Mouse (Mus musculus) frontal cortex, postnatal 25 days (tissue): ENCODE results near the gene Prg3.
A peak's percentile ranks its signal among the peaks of the same experiment; 100 is the strongest.

Source experiments
- DNase-seq, 2 experiments: peaks; one replicate each; pipeline ENCODE4 v3.0.0; 2022; ENCODE audit warnings: low spot score in 2 of 2

Gene Prg3

GRCm38 (mm10) chr2:84987930-84988329 is at the start of gene Prg3:
Gene Prg3, plus strand, starts transcription at chr2:84988215.
- no peak for DNase-seq

DNA sequence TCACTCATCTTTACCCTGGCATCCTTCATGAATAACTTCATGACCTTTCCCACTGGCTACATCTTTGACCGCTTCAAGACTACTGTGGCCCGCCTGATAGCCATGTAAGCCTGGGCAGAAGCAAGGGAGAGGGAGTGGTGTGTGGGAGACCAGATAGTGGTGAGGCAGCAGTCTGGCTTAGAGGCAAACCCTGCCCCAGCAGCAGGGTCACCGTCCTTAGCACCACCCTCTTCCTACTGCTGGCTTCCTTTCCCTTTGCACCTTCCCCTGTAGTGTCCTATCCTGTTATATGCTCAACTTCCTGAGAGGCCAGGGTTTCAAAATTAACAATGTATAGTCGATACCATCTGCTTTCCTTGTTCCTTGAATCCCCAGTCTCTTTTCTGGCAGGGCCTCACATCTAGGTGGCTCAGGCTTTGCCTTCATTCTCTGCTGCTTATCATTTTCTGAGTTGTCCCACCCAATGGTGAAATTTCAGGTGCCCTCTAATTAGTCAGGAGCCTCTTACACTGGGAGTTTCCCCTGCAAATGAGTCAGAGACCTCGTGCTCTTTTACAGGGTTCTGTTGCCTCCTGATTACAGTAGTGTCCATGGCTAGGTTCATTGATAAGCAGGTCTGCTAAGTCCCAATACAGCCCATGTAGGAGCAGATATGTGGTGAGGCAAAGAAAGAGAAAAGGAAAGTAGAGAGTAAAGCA is 49.6 kb upstream of the Prg3 start:
- no peak for DNase-seq

DNA sequence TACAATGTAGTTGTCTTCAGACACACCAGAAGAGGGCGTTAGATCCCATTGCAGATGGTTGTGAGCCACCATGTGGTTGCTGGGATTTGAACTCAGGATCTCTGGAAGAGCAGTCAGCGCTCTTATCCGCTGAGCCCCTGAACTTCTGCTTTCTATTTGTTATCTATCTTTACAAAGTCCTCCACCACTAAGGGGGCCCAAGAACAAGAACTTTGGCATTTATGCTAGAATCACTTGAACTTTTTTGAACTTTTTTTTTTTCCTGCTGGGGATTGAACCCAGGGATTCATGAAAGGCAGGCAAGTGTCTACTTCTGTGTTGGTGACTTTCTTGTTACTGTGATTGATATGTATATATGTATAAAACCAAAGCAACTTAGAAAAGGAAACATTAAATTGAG is 48.7 kb upstream of the Prg3 start:
- DNase-seq: no peak

- DNase-seq: no peak
These were observed 48.3 kb upstream of the Prg3 start for GRCm38 (mm10) chr2:84939711-84940110.

DNA sequence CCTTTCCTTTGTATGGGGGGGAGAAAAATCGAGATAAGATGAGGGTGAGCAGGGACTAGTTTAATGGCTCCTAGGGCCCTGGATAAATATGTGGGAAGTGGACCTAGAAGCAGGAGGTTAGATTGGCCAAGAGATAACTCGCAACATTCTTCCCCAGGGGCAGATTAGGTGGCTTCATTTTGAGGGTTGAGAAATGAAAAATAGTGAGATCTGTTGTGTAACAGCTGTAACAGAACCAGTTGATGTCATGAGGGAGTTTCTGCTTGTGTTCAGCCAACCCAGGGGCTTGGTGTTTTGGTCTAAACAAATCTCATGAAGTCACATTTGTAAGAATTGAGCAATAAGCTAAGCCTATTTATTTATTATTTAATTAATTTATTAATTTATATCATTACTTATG is 46.7 kb upstream of the Prg3 start:
- DNase-seq: no peak

GRCm38 (mm10) chr2:84941795-84942194 is 46.2 kb upstream of the Prg3 start:
- no peak for DNase-seq

GRCm38 (mm10) chr2:84947154-84947771 is 40.8 kb upstream of the Prg3 start:
- DNase-seq: no peak

- DNase-seq: no peak
These were observed 39.8 kb upstream of the Prg3 start for GRCm38 (mm10) chr2:84948252-84948651.

DNA sequence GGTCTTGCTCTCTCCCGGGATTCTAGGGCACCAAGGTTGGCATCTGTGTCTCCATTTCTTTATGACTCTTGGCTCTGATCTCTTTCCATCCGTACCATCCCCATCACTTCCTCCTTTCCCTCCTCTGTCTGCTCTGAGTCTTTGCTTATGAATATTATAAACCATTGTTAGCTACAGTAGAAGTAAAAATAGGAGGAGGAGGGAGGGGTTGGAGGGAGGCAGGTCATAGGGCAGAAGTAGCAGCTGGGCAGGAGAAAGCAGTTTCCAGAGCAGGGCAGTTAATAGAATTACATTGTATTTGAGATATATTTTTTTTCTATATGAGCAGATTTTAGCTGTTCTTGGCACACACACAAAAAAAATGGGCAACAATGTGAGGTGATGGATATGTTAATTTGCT is 39.3 kb upstream of the Prg3 start:
- no peak for DNase-seq

DNA sequence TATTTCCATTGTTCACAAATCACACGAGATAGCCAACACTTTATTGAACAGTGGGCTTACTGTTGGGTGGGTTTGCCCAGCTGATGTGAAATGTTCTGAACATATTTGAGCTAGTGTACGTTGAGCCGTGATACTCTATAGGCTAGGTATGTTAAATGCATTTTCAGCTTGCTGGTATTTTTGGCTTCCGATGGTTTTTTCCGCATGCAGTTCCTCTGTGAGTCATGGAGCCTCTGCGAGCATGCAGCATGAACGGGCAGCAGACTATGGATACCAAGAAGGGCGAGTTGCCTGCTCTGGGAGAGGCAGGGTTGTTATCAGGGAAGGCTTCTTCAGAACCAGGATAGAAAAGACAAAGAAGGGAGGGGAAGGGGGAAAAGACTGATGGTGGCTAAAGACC is 37.0 kb upstream of the Prg3 start:
- DNase-seq: no peak

DNA sequence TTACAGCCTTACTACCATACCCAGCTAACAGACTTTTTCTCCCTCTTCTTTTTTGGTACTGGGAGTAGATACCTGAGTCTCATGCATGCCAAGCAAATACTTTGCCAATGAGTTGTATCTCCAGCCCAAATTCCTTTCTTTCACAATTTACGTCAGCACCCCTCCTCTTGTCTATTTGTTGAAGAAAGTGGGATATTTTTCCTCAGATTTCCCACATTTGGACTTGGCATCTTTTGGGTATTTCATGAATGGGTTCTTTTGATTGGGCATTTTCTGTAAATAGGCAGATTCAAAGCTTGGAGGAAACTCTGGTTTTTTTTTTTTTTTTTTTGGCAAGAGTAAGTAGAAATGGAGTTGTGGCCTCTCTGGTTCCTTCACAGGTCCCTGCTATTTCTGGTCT is 35.8 kb upstream of the Prg3 start:
- DNase-seq: no peak

DNA sequence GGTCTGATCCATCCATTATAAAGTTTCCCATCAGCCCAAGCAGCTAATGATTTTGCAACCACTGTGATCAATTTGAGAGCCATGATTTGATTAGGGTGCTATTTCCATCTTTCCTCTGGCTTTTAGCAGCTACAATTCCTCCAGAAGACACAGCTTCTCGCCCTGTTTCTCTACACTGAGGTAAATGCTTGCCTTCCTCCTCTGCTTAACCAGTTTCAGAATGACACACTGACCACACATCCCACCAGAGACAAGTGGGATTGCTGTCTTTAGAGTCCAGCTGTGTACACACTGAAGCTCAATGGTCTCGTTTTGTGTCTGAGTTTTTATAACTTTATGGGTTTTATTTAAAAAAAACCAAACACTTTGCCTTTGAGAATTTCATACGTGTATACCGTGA is 35.3 kb upstream of the Prg3 start:
- no peak for DNase-seq

DNA sequence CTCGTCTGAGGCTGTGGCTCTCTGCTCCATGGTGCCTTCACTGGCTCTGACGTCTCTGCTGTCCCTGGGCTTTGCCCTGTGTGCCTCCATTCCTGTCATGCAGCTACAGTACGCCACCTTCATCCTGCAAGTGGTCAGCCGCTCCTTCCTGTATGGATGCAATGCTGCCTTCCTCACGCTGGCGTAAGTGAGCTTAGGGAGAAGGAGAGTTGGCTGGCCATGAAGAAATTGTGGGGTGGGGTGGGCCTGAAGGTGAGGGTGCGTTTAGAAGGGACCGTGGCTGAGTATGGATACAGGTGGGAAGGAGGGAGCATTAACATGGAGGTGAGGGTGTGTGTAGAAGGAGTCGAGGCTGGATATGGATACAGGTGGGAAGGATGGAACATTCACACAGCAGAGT is 32.6 kb upstream of the Prg3 start:
- DNase-seq: no peak

DNA sequence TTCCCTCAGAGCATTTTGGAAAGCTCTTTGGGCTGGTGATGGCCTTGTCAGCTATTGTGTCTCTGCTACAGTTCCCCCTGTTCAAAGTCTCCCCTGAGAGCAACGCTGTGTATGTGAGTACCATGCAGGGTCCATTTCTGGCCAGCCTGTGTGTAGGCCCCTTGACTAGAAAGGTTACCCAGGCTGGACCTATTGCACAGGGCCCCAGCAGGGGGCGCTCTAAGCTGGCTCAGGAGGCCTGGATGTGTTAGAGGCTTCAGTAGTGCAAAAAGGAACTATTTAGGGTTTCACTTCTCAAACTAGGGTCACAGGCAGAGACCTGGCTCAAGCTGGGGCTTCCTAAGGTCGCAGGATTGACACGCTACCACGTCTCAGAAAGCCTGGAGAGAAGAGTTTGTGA is 31.7 kb upstream of the Prg3 start:
- DNase-seq: peak; percentile 17 to 33

DNA sequence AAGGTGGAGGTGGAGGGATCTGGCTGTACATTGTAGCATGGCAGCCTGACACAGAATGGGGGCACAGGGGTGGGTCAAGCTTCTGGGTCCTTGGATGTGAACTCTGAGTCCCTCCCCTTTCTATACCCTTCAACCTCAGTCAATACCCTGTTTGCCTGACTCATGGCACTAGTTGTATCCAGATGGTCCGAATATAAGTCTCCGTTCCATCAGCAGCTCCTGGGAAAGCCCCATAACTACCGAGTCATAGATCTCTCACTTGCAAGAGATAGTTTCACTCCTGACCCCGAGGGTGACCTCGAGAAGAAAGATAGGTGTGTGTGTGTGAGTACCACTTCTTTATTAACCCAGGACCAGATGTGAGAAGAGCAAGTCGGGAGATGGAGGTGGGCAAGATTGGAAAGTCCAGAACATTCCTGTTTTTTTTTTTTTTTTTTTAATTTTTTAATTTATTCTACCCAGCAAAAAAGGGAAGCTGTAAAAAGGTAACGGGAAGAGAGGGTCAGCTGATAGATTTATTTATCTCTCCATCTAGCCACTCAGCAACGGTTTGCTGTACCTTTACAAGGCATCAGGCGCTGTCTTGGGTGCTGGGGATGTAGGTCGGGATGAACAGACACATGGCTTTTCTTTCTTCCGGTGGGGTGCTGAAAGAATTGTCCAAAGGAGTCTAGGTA is 29.3 kb upstream of the Prg3 start:
- DNase-seq: no peak

DNA sequence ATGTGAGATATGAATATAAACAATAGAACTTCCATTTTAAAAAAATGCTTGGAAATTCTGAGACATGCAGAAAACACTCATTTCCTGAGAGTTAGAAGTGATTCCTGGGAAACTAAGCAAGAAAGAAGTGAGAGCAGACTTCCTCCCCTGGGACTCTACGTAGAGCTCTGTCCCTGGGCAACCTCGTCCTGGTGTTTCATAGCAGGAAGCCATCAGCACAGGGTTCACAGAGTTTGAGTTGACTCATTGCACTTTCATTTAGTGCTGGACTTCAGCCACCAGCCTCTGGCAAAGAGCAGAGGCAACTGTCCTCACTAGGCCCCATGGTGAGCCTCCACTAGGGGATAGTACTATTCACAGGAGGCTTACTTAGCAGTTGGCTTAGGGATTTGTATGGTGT is 26.7 kb upstream of the Prg3 start:
- no peak for DNase-seq

DNA sequence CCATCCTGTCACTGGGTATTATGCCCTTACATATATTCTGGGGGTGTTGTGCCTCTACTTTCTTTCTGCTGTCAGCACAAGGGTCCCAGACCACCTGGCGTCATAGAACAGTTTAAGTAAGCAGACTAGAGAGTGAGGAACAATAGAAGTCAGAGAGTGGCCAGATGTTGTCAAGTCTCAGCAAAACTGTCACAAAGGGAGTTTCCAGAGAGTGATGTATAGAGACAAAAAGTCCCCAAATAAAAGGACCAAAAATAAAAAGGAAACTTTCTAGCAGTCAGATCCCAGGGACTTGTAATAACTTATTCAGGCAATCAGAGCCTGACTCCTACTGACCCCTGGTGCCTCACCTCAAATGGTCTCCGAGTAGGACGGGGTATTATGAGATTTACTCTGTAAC is 26.1 kb upstream of the Prg3 start:
- DNase-seq: no peak

DNA sequence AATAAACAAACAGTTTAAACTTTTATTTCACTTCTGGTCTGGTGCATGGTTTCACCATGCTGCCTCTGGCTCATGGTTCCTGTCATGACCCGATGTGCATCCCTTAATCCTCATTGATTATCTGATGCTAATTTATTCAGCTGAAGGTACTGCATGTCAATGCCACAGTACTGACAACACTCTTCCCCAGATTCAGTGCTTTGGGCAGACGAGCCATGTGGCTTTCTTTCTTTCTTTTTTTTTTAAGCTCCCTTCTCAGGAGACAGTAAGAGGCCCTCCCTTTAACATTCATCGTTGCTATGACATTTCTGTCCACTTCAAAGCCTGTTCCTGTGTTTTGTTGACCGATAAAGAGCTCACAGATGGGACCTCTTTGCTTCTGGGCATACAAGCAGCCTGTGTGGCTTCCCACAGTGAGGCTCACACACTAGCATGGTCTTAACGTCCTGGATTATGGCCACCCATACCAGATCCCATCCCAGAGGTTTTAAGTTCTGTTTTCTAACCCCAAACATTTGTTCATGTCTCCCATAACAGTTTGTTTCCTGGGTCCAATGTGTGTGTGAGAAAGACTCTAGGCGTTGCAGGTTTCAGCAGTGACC is 25.0 kb upstream of the Prg3 start:
- no peak for DNase-seq

DNA sequence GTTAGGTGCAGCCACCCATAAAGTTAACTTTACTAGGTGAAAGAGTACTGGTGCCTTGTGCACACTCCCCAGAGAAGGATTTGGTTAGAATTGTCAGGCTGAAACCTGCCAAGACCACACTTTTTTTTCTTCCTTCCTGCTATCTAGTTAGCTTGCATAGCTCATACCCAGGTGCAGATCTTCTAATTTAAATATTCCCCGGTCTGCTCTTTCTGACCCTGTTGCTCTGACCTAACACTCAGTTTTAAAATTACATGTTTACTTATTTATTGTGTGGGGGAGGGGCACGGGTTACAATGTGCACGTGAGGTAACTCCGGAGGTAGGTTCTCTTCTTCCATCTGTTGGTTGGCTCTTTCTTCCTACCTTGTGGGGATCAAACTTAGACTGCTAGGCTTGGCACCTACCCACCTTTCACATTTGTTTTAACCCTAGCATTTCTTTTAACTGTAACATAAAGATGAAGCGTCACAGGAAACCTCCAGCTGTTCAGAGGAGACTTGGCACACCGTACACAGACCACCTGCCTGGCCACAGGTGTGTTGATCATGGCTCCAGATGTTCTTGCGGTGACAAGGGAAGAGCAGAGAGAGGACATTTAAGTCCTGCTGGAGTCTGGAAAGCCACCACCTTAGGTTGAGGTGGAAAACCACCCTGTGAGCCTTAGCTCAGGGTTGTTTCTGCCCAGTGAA is 23.8 kb upstream of the Prg3 start:
- DNase-seq: no peak

GRCm38 (mm10) chr2:84967318-84967991 is 20.6 kb upstream of the Prg3 start:
- no peak for DNase-seq

GRCm38 (mm10) chr2:84975580-84975979 is 12.4 kb upstream of the Prg3 start:
- DNase-seq: no peak

DNA sequence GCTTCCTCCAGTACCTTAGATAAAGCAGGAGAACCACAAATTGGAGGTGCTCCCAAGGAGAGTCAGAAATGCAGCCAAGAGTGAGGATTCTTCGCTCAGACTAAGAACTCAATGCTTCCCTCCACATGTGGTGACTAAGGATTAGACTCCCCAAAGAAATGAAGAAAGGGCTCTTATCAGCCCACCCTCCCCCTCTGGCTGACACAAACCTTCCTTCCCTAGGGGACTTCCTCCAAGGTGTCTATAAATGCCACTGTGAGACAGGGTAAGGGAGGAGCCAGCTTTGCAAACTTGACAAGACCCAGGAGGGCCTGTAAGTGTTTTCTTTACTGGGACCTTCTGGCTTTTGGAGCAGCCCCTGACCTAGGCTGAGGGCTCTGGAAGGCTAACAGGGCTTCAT is 7.8 kb upstream of the Prg3 start, which contains the start of gene Prg2:
Gene Prg2, plus strand, starts transcription at position 274 of the 400 bp plus-strand sequence.
- no peak for DNase-seq
